9 mouse cellular contexts compared by ENCODE assay signal in the genomic region with DNA sequence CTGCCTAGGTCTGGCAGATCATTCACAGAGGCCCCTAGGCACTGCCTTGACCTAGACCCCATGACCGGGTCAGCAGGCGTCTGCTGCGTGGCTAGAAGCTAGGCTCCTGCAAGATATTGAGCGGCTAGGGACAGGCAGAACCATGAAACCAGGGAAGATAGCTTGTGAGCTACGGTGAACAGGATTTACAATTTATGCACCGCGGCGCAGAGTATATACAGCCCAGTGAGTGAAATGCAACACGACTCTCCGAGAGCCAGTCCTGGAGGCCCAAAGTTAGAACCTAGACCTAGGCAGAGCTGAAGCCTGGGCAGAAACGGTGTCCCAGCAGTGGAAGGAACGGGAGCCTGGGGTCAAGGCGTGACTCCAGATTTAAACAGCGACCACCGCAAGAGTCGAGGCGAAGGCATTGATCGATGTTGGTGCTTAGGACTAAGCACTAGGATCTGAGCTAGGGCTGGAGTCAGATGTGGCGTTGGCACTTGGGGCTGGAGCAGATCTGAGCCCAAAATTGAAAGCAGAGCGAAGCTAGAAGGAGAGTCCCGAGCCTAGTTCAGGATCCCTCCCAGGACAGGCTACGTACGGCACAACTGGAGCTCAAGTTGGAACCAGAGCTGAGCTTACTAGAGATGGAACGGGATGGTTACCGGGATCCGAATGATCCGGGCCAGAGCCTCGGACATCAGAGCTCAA. TPM values are rescaled to one million over a fixed set of nuclear protein-coding genes. Genes with fewer than 3 reads are reported as not detected.
DNase-seq lines count a peak whose midpoint lies in the region; ATAC-seq lines count a peak whose summit lies in the region.
"Had no signal": no experiment of that assay in that cellular context is flagged by ENCODE, and none has a peak within 500 bp of the region (broad histone marks: within the 10 kb centered on the region; RNA-seq: fewer than 3 reads in every experiment).

No protein-coding gene starts in this region.

- peak overlapping the region; percentile 74 for H3K4me2 ChIP-seq in embryonic facial prominence, embryonic 11.5 days (ENCODE audit: low read depth, low read length)
- H3K4me2 ChIP-seq in hindbrain, embryonic 14.5 days (replicated peaks), result 0 out of 2 replicates have a peak overlapping the region, but pooled peaks have one; percentile 1
- H3K4me2 ChIP-seq in midbrain, embryonic 14.5 days (ENCODE audit: low read length), result peak overlapping the region; percentile 10; the same call in 1 of the 2 replicates

- WGBS in embryonic facial prominence, embryonic 11.5 days, result 2% methylated on average over 28 of the region's 28 CpGs
- whole genome bisulfite sequencing in hindbrain, embryonic 14.5 days, result 3% methylated on average over 28 of the region's 28 CpGs
- 3% methylated on average over 28 of the region's 28 CpGs for WGBS in midbrain, embryonic 14.5 days

- H3K4me1 ChIP-seq in embryonic facial prominence, embryonic 11.5 days (ENCODE audit: control insufficient read depth, insufficient read depth, low read length), result peaks cover 16% of the 10 kb centered on the region; the same call in 1 of the 2 replicates
- peaks cover 34% of the 10 kb centered on the region for H3K4me1 ChIP-seq in hindbrain, embryonic 14.5 days (replicated peaks; ENCODE audit: control insufficient read depth, insufficient read depth, low read length)
- H3K4me1 ChIP-seq in midbrain, embryonic 14.5 days (ENCODE audit: control insufficient read depth, insufficient read depth, low read length), result peaks cover 11% of the 10 kb centered on the region

- ATAC-seq in embryonic facial prominence, embryonic 11.5 days (replicated peaks; ENCODE audit: insufficient number of reproducible peaks, low FRiP score, low TSS enrichment, low read depth), result no peak
- ATAC-seq in hindbrain, embryonic 14.5 days (ENCODE audit: low FRiP score), result no peak
- no peak; the same call in 1 of the 2 replicates for ATAC-seq in midbrain, embryonic 14.5 days (ENCODE audit: low FRiP score, low TSS enrichment)

- H3K27ac ChIP-seq in embryonic facial prominence, embryonic 11.5 days (replicated peaks; ENCODE audit: low read depth, low read length), result peak overlapping the region; percentile 35; the same call in 1 of the 2 replicates
- no peak overlapping the region for H3K27ac ChIP-seq in hindbrain, embryonic 14.5 days
- H3K27ac ChIP-seq in midbrain, embryonic 14.5 days (replicated peaks; ENCODE audit: low read depth, low read length), result no peak overlapping the region

- no peaks in the 10 kb centered on the region for H3K9me3 ChIP-seq in embryonic facial prominence, embryonic 11.5 days (replicated peaks; ENCODE audit: control insufficient read depth, low read length)
- no peaks in the 10 kb centered on the region for H3K9me3 ChIP-seq in hindbrain, embryonic 14.5 days (ENCODE audit: control insufficient read depth, low read length)
- no peaks in the 10 kb centered on the region for H3K9me3 ChIP-seq in midbrain, embryonic 14.5 days (ENCODE audit: control insufficient read depth, low read length)

- peak overlapping the region; percentile 80 for H3K9ac ChIP-seq in embryonic facial prominence, embryonic 11.5 days (replicated peaks; ENCODE audit: low read length)
- no peak overlapping the region for H3K9ac ChIP-seq in hindbrain, embryonic 14.5 days
- H3K9ac ChIP-seq in midbrain, embryonic 14.5 days (replicated peaks; ENCODE audit: low read length), result no peak overlapping the region

- H3K4me3 ChIP-seq in embryonic facial prominence, embryonic 11.5 days (ENCODE audit: low read depth, low read length), result peak overlapping the region; percentile 57
- no peak overlapping the region for H3K4me3 ChIP-seq in hindbrain, embryonic 14.5 days (replicated peaks; ENCODE audit: low read length)
- 0 out of 2 replicates have a peak overlapping the region, but pooled peaks have one; percentile 1 for H3K4me3 ChIP-seq in midbrain, embryonic 14.5 days (replicated peaks; ENCODE audit: low read depth, low read length)

- H3K36me3 ChIP-seq in embryonic facial prominence, embryonic 11.5 days (replicated peaks; ENCODE audit: control insufficient read depth, insufficient read depth, low read depth, low read length), result no peaks in the 10 kb centered on the region
- H3K36me3 ChIP-seq in hindbrain, embryonic 14.5 days (replicated peaks; ENCODE audit: control insufficient read depth, insufficient read depth), result no peaks in the 10 kb centered on the region
- H3K36me3 ChIP-seq in midbrain, embryonic 14.5 days (ENCODE audit: control insufficient read depth, insufficient read depth, low read length), result no peaks in the 10 kb centered on the region

- H3K27me3 ChIP-seq in embryonic facial prominence, embryonic 11.5 days (ENCODE audit: control insufficient read depth, insufficient read depth, low read length), result peaks cover 68% of the 10 kb centered on the region
- H3K27me3 ChIP-seq in hindbrain, embryonic 14.5 days (ENCODE audit: control insufficient read depth, insufficient read depth, low read length), result peaks cover 99% of the 10 kb centered on the region
- H3K27me3 ChIP-seq in midbrain, embryonic 14.5 days (ENCODE audit: control insufficient read depth, insufficient read depth, low read length), result peaks cover 98% of the 10 kb centered on the region

- DNase-seq in kidney, adult 18-20 months, result peak; percentile 7
- DNase-seq in kidney, adult 11 months, result no peak
- no peak for DNase-seq in embryonic facial prominence, embryonic 11.5 days (ENCODE audit: low spot score)
- no peak for DNase-seq in hindbrain, embryonic 14.5 days (ENCODE audit: low spot score)
- DNase-seq in midbrain, embryonic 14.5 days, result no peak
- DNase-seq in ovary, postnatal 14 days (ENCODE audit: low spot score), result no peak
- DNase-seq in spleen, postnatal 10 days (ENCODE audit: low spot score in 2 of 2), result no peak
- no peak for DNase-seq in urinary bladder, postnatal 14 days (ENCODE audit: low spot score)
- DNase-seq: gastrocnemius, postnatal 25 days had no signal

RNA-seq across cellular contexts. Expression of a gene that starts 3.2 kb away (rescaled TPM):
- 10.9 and 11.6 TPM in 2 replicates for polyA plus RNA-seq in embryonic facial prominence, embryonic 11.5 days (2014; fragmentation: Nextera tagmentation; extraction: Ambion mirVana)
- polyA plus RNA-seq in hindbrain, embryonic 14.5 days (2014; fragmentation: Nextera tagmentation; extraction: Ambion mirVana), result 0.90 and 1.2 TPM in 2 replicates
- 0.46 TPM in 1 of 2 replicates, not detected in the other for polyA plus RNA-seq in midbrain, embryonic 14.5 days (2014; fragmentation: Nextera tagmentation; extraction: Ambion mirVana)

RNA-seq across cellular contexts. Expression of a gene that starts 34.2 kb away (rescaled TPM):
- polyA plus RNA-seq in embryonic facial prominence, embryonic 11.5 days (2014; fragmentation: Nextera tagmentation; extraction: Ambion mirVana), result 33.8 and 39.3 TPM in 2 replicates
- polyA plus RNA-seq in hindbrain, embryonic 14.5 days (2014; fragmentation: Nextera tagmentation; extraction: Ambion mirVana), result 30.8 and 33.3 TPM in 2 replicates
- 30.6 and 33.6 TPM in 2 replicates for polyA plus RNA-seq in midbrain, embryonic 14.5 days (2014; fragmentation: Nextera tagmentation; extraction: Ambion mirVana)

RNA-seq across cellular contexts. Expression of a gene that starts 34.6 kb away (rescaled TPM):
- polyA plus RNA-seq in embryonic facial prominence, embryonic 11.5 days (2014; fragmentation: Nextera tagmentation; extraction: Ambion mirVana), result 109 and 114 TPM in 2 replicates
- polyA plus RNA-seq in hindbrain, embryonic 14.5 days (2014; fragmentation: Nextera tagmentation; extraction: Ambion mirVana), result 130 and 137 TPM in 2 replicates
- polyA plus RNA-seq in midbrain, embryonic 14.5 days (2014; fragmentation: Nextera tagmentation; extraction: Ambion mirVana), result 151 and 172 TPM in 2 replicates

RNA-seq across cellular contexts. Expression of a gene that starts 52.8 kb away (rescaled TPM):
- polyA plus RNA-seq in embryonic facial prominence, embryonic 11.5 days (2014; fragmentation: Nextera tagmentation; extraction: Ambion mirVana), result not detected in 2 replicates
- 3.1 and 4.2 TPM in 2 replicates for polyA plus RNA-seq in hindbrain, embryonic 14.5 days (2014; fragmentation: Nextera tagmentation; extraction: Ambion mirVana)
- 0.54 and 1.5 TPM in 2 replicates for polyA plus RNA-seq in midbrain, embryonic 14.5 days (2014; fragmentation: Nextera tagmentation; extraction: Ambion mirVana)

RNA-seq across cellular contexts. Expression of a gene that starts 52.8 kb away (rescaled TPM):
- polyA plus RNA-seq in embryonic facial prominence, embryonic 11.5 days (2014; fragmentation: Nextera tagmentation; extraction: Ambion mirVana), result 200 and 206 TPM in 2 replicates
- polyA plus RNA-seq in hindbrain, embryonic 14.5 days (2014; fragmentation: Nextera tagmentation; extraction: Ambion mirVana), result 324 and 335 TPM in 2 replicates
- 263 and 316 TPM in 2 replicates for polyA plus RNA-seq in midbrain, embryonic 14.5 days (2014; fragmentation: Nextera tagmentation; extraction: Ambion mirVana)

Comparison
In these comparisons a context has a peak if more than half of its experiments do, and no peak if none do; other contexts are left out.
1. H3K4me2 ChIP-seq: peak in every context shown above with its lines; median percentile 74 in embryonic facial prominence, embryonic 11.5 days; 10 in midbrain, embryonic 14.5 days; 1 in hindbrain, embryonic 14.5 days.